Mouse (Mus musculus) forebrain, embryonic 13.5 days (tissue): ENCODE data around the gene Zbtb43. TPM values are rescaled to one million over a fixed set of nuclear protein-coding genes. Genes with fewer than 3 reads are reported as not detected.

Source experiments
- ATAC-seq: fragments of 200-750 bp; cut with Nextera tagmentation; 2 replicates; pipeline ENCODE4 v1.8.0; 2017
- H3K27ac ChIP-seq: fragments of 300-500 bp; sonication (generic); 2 replicates; pipeline ENCODE4 v1.5.1; 2015; ENCODE audit warnings: inconsistent platforms, mild to moderate bottlenecking, moderate library complexity
- H3K27me3 ChIP-seq: fragments of 300-500 bp; sonication (generic); 2 replicates; pipeline ENCODE4 v1.6.1; 2015; ENCODE audit warnings: mild to moderate bottlenecking, inconsistent platforms
- H3K36me3 ChIP-seq: fragments of 300-500 bp; sonication (generic); 2 replicates; pipeline ENCODE4 v1.6.1; 2015; ENCODE audit warnings: mild to moderate bottlenecking, inconsistent platforms; ENCODE audit not compliant: poor library complexity, severe bottlenecking
- H3K4me1 ChIP-seq: fragments of 300-500 bp; sonication (generic); 2 replicates; pipeline ENCODE4 v1.6.1; 2015; ENCODE audit warnings: inconsistent platforms
- H3K4me2 ChIP-seq: fragments of 300-500 bp; sonication (generic); 2 replicates; pipeline ENCODE4 v1.6.1; 2015; ENCODE audit warnings: inconsistent platforms, mild to moderate bottlenecking, moderate library complexity
- H3K4me3 ChIP-seq: fragments of 300-500 bp; sonication (generic); 2 replicates; pipeline ENCODE4 v1.5.1; 2015; ENCODE audit warnings: mild to moderate bottlenecking, inconsistent platforms
- H3K9ac ChIP-seq: fragments of 300-500 bp; sonication (generic); 2 replicates; pipeline ENCODE4 v1.6.1; 2015; ENCODE audit warnings: mild to moderate bottlenecking, inconsistent platforms
- H3K9me3 ChIP-seq: fragments of 300-500 bp; sonication (generic); replicated peaks from 2 replicates; pipeline ENCODE4 v1.6.1; 2016; ENCODE audit warnings: inconsistent platforms
- WGBS: fragments of 180-500 bp; shearing (Covaris S2); methylation state at CpG from one replicate; pipeline ENCODE4 v1.1.7; 2015; 5-methylcytosine and 5-hydroxymethylcytosine counted together
- polyA plus RNA-seq: library from polyadenylated mRNA; unstranded; fragments of >200 nt; fragmentation: Nextera tagmentation; extraction: Ambion mirVana; gene quantifications from 2 replicates; pipeline ENCODE4 v1.2.1, GENCODE M21; 2015

The Zbtb43 gene
- 27.6 and 29.7 TPM in 2 replicates for polyA plus RNA-seq

DNA sequence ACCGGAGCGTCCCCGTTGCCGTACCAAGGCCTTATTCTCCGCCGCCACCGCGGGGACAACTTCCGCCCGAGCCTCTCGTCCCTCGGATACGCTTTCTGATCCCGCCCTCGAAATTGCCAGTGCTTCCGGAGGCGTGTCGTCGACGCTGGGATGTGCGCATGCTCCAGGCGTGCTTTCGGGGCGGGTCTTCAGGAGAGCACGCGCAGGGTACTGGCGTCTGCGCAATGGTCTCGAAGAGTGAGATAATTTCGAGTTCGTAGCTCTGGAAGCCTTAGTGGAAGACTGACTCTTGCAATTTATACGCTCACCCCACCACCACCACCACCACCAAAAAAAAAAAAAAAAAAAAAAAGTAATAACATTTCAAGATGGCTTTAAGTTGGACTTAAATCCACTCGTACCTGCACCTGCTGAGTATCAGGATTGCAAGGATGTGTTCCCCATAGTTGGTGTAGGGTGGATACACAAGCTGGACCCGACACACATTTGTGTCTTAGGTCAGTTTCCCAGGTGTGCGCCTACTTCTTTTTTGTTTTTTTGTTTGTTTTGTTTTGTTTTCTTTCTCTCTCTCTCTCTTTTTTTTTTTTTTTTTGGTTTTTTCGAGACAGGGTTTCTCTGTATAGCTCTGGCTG lies at the start of gene Zbtb43:
Zbtb43 (minus strand) TSS at position 94 of the 632 bp plus-strand sequence.
- peaks cover 7% of the 10 kb centered on the region for H3K36me3 ChIP-seq
- H3K4me1 ChIP-seq, result peaks cover 31% of the 10 kb centered on the region
- peak; percentile 98 for ATAC-seq
- peak within 1 kb of the TSS; percentile 97 for H3K9ac ChIP-seq
- H3K27me3 ChIP-seq, result no peaks in the 10 kb centered on the region; the same call in 1 of the 2 replicates
- whole genome bisulfite sequencing, result 6% methylated on average over 36 of the region's 36 CpGs
- no peaks in the 10 kb centered on the region for H3K9me3 ChIP-seq
- peak within 1 kb of the TSS; percentile 96 for H3K4me3 ChIP-seq
- peak within 1 kb of the TSS; percentile 48; the same call in 1 of the 2 replicates for H3K27ac ChIP-seq
- peak within 1 kb of the TSS; percentile 93 for H3K4me2 ChIP-seq

DNA sequence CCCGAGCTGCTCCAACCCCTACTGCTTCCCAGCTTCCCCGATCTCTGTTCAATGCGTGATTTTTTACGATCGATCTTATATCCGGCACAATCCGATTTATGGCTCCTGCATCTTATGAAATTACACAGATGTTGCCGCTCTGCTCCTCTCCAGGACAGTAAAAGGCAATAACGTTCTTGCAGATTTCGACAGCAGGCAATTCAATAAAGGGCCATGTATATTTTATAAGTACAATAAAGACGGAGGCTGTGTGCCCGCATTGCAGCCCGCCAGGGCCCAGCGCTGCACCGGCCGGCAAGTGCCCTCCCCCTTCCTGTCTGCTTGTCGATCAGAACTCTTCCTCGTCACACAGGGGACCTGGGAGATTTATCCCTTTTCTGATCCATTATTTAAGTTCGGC lies 47.5 kb upstream of the Zbtb43 start:
- H3K4me1 ChIP-seq, result no peaks in the 10 kb centered on the region
- no peak for ATAC-seq
- WGBS, result 69% methylated on average over 19 of the region's 19 CpGs
- no peak overlapping the region for H3K27ac ChIP-seq
- H3K27me3 ChIP-seq, result no peaks in the 10 kb centered on the region
- H3K36me3 ChIP-seq, result no peaks in the 10 kb centered on the region
- no peak overlapping the region for H3K4me3 ChIP-seq
- no peak overlapping the region for H3K4me2 ChIP-seq
- H3K9ac ChIP-seq, result no peak overlapping the region
- no peaks in the 10 kb centered on the region for H3K9me3 ChIP-seq

DNA sequence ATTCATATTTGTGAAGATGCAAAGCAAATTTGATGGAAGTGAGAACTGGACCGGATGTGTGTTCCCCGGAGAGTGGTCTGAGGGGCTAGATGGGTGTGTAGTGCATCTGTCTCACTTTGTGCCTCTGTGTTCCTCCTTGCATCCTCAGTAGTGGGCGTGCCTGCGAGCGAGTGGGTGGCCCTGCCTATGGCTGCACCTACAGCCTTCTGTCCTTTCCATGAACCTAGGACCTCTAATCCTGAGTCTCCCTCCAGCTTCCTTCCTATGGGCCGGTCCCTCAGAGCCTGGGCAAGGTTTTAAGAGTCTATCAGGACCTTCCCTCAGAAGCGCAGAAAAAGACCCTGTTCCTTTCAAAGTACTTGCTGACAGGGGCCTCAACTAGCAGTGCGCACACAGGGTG lies 47.1 kb upstream of the Zbtb43 start:
- H3K36me3 ChIP-seq, result no peaks in the 10 kb centered on the region
- 86% methylated on average over 8 of the region's 8 CpGs for WGBS
- H3K27ac ChIP-seq, result no peak overlapping the region
- no peaks in the 10 kb centered on the region for H3K27me3 ChIP-seq
- ATAC-seq, result no peak
- no peak overlapping the region for H3K4me2 ChIP-seq
- H3K9me3 ChIP-seq, result no peaks in the 10 kb centered on the region
- no peak overlapping the region for H3K4me3 ChIP-seq
- H3K9ac ChIP-seq, result no peak overlapping the region
- H3K4me1 ChIP-seq, result no peaks in the 10 kb centered on the region

DNA sequence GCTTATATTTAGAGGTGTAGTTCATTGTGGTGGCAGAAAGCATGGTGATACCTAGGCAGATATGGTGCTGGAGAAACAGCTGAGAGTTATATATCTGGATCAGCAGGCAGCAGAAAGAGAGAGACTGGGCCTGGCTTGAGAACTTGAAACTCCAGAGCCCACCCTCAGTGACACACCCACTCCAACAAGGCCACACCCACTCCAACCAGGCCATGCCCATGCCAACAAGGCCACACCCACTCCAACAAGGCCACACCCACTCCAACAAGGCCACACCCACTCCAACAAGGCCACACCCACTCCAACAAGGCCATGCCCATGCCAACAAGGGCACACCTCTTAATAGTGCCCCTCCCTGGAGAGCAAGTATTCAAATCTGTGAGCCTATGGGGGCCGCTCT lies 42.4 kb upstream of the Zbtb43 start:
- no peak for ATAC-seq
- no peak overlapping the region for H3K27ac ChIP-seq
- 100% methylated on average over 1 of the region's 1 CpGs for WGBS
- H3K4me2 ChIP-seq, result no peak overlapping the region
- H3K4me1 ChIP-seq, result no peaks in the 10 kb centered on the region; the same call in 1 of the 2 replicates
- H3K36me3 ChIP-seq, result no peaks in the 10 kb centered on the region
- no peak overlapping the region for H3K9ac ChIP-seq
- H3K4me3 ChIP-seq, result no peak overlapping the region
- H3K27me3 ChIP-seq, result no peaks in the 10 kb centered on the region
- H3K9me3 ChIP-seq, result no peaks in the 10 kb centered on the region

- no peaks in the 10 kb centered on the region for H3K27me3 ChIP-seq
- no peaks in the 10 kb centered on the region; the same call in 1 of the 2 replicates for H3K4me1 ChIP-seq
- H3K9me3 ChIP-seq, result 0 out of 2 replicates have a peak, but pooled peaks cover 11% of the 10 kb centered on the region
- H3K4me3 ChIP-seq, result no peak overlapping the region
- H3K27ac ChIP-seq, result no peak overlapping the region
- no peak for ATAC-seq
- 49% methylated on average over 2 of the region's 2 CpGs for WGBS
- no peak overlapping the region for H3K4me2 ChIP-seq
- no peaks in the 10 kb centered on the region for H3K36me3 ChIP-seq
- H3K9ac ChIP-seq, result no peak overlapping the region
Observed at GRCm38 (mm10) chr2:33502602-33503001, 34.2 kb upstream of the Zbtb43 start.

- Histone ChIP-seq H3K9ac (no peak overlapping the region), H3K4me2 (no peak overlapping the region), H3K36me3 (no peaks in the 10 kb centered on the region), H3K27me3 (no peaks in the 10 kb centered on the region), H3K27ac (no peak overlapping the region), H3K9me3 (0 out of 2 replicates have a peak, but pooled peaks cover 11% of the 10 kb centered on the region), H3K4me3 (no peak overlapping the region), H3K4me1 (no peaks in the 10 kb centered on the region)
- 84% methylated on average over 4 of the region's 4 CpGs for WGBS
- ATAC-seq, result no peak
Observed at GRCm38 (mm10) chr2:33498280-33498679, 29.9 kb upstream of the Zbtb43 start.

- ATAC-seq, result no peak
- 46% methylated on average over 3 of the region's 3 CpGs for WGBS
- no peak overlapping the region for H3K9ac ChIP-seq
- no peaks in the 10 kb centered on the region for H3K4me1 ChIP-seq
- no peaks in the 10 kb centered on the region for H3K27me3 ChIP-seq
- no peak overlapping the region for H3K27ac ChIP-seq
- no peaks in the 10 kb centered on the region for H3K36me3 ChIP-seq
- H3K4me3 ChIP-seq, result no peak overlapping the region
- H3K4me2 ChIP-seq, result no peak overlapping the region
- 0 out of 2 replicates have a peak, but pooled peaks cover 11% of the 10 kb centered on the region for H3K9me3 ChIP-seq
Observed at GRCm38 (mm10) chr2:33495654-33496053, 27.3 kb upstream of the Zbtb43 start.

DNA sequence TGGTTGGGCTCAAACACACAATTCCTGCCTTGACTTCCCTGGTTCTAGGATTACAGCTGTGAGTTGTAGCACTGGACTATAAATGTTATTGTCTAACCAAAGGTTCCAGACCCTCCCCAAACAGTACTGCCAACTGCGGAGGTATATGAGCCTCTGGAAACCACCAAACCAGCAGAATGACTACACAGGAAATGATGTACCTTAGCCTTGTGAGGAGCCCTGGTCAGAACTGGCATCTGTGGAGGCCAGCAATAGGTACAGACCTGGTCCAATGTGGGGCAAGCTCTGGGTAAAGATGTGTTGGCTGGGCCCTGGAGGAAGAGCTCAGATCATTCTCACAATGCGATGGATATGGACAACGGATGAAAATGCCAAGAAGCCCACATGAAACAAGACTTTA lies 23.7 kb upstream of the Zbtb43 start:
- Histone ChIP-seq H3K27ac (no peak overlapping the region), H3K9me3 (no peaks in the 10 kb centered on the region), H3K4me3 (no peak overlapping the region), H3K4me1 (no peaks in the 10 kb centered on the region), H3K36me3 (no peaks in the 10 kb centered on the region), H3K9ac (no peak overlapping the region), H3K27me3 (no peaks in the 10 kb centered on the region), H3K4me2 (no peak overlapping the region)
- ATAC-seq, result no peak
- 92% methylated on average over 3 of the region's 3 CpGs for WGBS

DNA sequence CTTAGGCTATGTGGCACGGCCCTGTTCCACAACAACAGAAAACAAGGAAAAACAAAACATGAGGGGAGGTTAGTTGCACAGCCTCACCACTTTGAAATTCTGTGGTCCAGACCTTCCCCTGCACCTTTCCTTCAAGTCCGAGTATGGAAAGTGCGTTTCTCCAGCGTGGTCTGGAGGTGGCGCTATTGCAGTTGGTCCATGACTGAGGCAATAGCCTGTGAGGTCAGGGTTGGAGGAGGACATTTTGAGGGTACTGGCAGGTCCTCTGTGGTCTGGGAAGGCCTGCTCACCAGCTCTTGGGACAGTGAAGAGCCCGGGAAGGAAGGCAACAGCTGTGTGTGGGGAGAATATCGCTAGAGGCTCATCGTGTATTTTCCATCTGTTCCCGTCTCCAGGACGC lies 21.2 kb upstream of the Zbtb43 start:
- H3K4me2 ChIP-seq, result no peak overlapping the region
- H3K9me3 ChIP-seq, result no peaks in the 10 kb centered on the region; the same call in 1 of the 2 replicates
- H3K4me1 ChIP-seq, result no peaks in the 10 kb centered on the region
- H3K9ac ChIP-seq, result no peak overlapping the region
- H3K27me3 ChIP-seq, result peaks cover 8% of the 10 kb centered on the region
- no peak overlapping the region for H3K4me3 ChIP-seq
- 56% methylated on average over 10 of the region's 10 CpGs for WGBS
- no peak for ATAC-seq
- no peaks in the 10 kb centered on the region for H3K36me3 ChIP-seq
- H3K27ac ChIP-seq, result no peak overlapping the region

DNA sequence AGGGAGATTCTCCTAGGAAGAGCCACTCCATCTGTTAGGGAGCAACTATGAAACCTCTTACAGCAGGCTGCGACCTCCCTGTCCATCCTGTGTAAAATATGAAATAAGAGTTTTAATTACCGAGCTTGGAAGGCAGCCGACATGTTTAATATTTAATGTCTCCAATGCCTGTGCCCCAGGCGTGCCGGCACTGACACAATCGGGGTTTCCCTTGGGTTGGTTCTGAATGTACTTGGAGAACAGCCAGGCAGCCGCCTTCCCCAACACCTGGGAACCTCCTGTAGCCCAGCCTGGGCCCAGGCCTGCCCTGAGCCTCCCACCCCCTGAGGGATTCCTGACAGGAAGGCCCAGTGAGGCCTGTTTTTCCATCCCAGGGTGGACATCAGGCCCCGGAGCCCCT lies 19.0 kb upstream of the Zbtb43 start:
- WGBS, result 78% methylated on average over 8 of the region's 8 CpGs
- Histone ChIP-seq H3K4me3 (no peak overlapping the region), H3K4me2 (no peak overlapping the region), H3K27me3 (peaks cover 8% of the 10 kb centered on the region), H3K4me1 (no peaks in the 10 kb centered on the region), H3K36me3 (no peaks in the 10 kb centered on the region), H3K9me3 (no peaks in the 10 kb centered on the region; the same call in 1 of the 2 replicates), H3K9ac (no peak overlapping the region), H3K27ac (no peak overlapping the region)
- ATAC-seq, result no peak

DNA sequence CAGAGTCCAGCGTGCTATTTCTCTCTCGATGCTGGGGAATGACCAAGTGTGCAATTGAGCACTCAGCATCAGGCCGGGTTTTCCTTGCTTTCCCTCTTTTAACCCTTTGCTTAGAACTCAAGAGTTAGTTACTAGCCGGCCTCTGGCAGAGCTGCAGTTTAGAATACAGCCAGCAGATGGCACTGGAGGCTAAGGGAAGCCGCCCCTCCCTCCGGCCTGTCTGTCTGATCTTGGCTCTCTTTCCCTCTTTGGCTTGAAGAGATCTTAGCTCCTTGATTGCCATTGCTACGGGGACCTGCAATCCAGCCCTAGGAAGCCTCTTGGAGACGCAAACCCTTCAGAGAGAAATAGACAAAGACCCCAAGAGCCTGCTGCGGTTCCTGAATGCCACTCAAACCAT lies 18.5 kb upstream of the Zbtb43 start:
- H3K4me1 ChIP-seq, result no peaks in the 10 kb centered on the region
- H3K27ac ChIP-seq, result no peak overlapping the region
- ATAC-seq, result peak; percentile 27; the same call in 1 of the 2 replicates
- peaks cover 8% of the 10 kb centered on the region for H3K27me3 ChIP-seq
- H3K9ac ChIP-seq, result no peak overlapping the region
- H3K4me2 ChIP-seq, result no peak overlapping the region
- H3K4me3 ChIP-seq, result no peak overlapping the region
- H3K36me3 ChIP-seq, result no peaks in the 10 kb centered on the region
- H3K9me3 ChIP-seq, result no peaks in the 10 kb centered on the region; the same call in 1 of the 2 replicates
- WGBS, result 6% methylated on average over 9 of the region's 9 CpGs

GRCm38 (mm10) chr2:33477961-33478755 lies 9.8 kb upstream of the Zbtb43 start:
- ATAC-seq, result no peak
- Histone ChIP-seq H3K4me3 (no peak overlapping the region), H3K9me3 (no peaks in the 10 kb centered on the region), H3K9ac (no peak overlapping the region), H3K27me3 (no peaks in the 10 kb centered on the region), H3K4me1 (peaks cover 5% of the 10 kb centered on the region; the same call in 1 of the 2 replicates), H3K27ac (no peak overlapping the region), H3K36me3 (no peaks in the 10 kb centered on the region), H3K4me2 (no peak overlapping the region)
- 85% methylated on average over 10 of the region's 10 CpGs for WGBS
